Mouse (Mus musculus) cerebellum, postnatal 10 days (tissue): ENCODE data around the gene 1700017B05Rik.
"Not testable (repeated sequence)": the region's sequence is repeated elsewhere in the genome, so short reads cannot be mapped to it uniquely, and the experiment has no call there.

Experiments
- DNase-seq, 2 experiments: peaks; one replicate each; pipeline ENCODE4 v3.0.0; 2021; ENCODE audit warnings: mixed read lengths in 2 of 2

The 1700017B05Rik gene

DNA sequence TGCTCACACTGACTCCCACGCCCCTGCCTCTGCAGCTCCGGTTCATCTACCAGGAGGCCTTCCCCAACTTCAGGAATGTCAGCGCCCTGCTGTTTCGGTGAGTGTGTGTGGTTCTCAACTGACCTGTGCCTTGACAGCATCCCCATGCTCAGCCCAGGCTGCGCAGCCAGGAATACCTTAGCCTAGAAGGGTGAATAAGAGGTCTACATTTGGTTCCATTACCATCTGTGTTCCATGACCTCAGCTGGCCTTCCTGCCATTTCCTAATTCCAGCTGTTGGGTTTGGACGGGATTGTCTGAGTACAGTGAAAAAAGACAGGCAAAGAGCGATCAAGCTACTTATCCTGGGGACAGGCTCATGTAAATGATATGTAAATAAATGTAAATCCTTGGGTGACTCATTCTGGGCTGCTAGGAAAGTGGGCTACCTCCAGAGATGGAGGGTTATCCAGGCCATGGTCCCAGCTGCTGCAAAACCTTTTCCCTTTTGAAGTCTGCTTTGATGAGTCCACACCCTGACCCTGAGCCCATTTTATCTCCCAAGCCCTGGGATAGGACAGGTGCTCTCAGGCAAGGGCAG lies 18.2 kb downstream of the 1700017B05Rik start:
- DNase-seq: no peak

GRCm38 (mm10) chr9:57242916-57243315 lies 19.5 kb downstream of the 1700017B05Rik start:
- no peak for DNase-seq

DNA sequence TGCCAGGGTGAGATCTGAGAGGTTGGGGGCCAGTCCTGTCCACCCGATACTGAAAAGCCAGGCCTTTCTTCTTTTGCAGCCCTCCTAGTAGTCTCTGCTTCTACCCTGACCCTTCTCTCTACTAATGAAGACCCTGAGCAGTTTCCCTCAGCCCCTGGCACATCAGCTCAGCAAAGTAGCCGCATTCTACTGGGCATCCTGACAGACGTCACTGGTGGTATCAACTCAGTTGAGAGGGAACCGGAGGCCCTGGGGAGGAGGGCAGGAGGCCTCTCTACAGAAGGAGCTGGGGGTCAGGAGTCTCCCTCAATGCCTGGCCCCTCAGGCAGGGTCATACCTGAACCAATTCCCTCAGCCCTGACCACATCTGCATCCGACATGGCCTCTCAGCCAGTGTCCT lies 21.3 kb downstream of the 1700017B05Rik start:
- no peak for DNase-seq

- no peak for DNase-seq
These were observed 24.2 kb downstream of the 1700017B05Rik start for GRCm38 (mm10) chr9:57238220-57238619.

GRCm38 (mm10) chr9:57237705-57238104 lies 24.7 kb downstream of the 1700017B05Rik start:
- DNase-seq: peak in 1 of 2 experiments; percentile 28

DNA sequence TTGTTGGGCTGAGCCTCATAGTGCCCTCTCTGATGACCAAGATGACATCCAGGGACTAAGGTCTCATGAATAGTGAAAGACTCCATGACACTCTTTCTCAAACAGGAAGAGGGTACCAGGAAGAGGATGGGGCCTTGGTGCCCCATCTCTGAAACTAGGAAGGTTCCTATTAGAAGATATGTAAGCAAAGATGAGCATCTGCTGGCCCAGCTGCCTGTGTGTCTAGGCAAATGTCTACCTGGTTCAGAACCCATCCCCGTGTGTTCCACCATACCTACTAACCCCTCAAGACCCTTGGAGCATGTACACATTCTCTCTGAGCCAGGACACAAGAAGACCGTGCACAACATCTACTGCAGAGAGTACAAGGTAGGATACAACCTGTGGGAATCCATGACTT lies 26.2 kb downstream of the 1700017B05Rik start, which contains the start of gene Trcg1:
TSS of gene Trcg1 (plus strand) at position 301 of the 400 bp plus-strand sequence.
- no peak for DNase-seq

- DNase-seq: no peak
These were observed 28.6 kb downstream of the 1700017B05Rik start for GRCm38 (mm10) chr9:57233767-57234166.

DNA sequence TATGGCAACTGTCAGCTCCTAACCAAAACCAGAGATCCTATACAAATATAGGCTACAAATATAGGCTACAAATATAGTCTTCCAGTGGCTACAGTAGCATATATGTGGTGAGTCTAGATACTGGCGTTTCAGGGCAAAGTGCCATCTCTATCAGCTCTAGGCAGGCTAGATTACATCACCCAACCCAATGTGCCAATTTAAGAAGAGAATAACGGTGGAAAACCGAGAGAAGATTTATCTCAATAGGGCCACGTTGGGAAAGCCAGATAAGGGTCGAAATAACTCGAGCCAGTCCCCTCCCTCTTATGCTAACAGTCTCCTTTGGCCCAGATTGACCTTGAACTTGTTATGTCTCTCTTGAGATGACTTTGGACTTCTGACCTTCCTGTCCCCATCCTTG lies 29.3 kb downstream of the 1700017B05Rik start:
- no peak for DNase-seq

GRCm38 (mm10) chr9:57232341-57232940 lies 30.0 kb downstream of the 1700017B05Rik start:
- DNase-seq: no peak

GRCm38 (mm10) chr9:57231536-57232255 lies 30.7 kb downstream of the 1700017B05Rik start:
- DNase-seq: no peak

GRCm38 (mm10) chr9:57230146-57230783 lies 32.1 kb downstream of the 1700017B05Rik start:
- DNase-seq: no peak

- no peak for DNase-seq
These were observed 32.7 kb downstream of the 1700017B05Rik start for GRCm38 (mm10) chr9:57229726-57230125.

- DNase-seq: no peak
These were observed 34.2 kb downstream of the 1700017B05Rik start for GRCm38 (mm10) chr9:57228186-57228585.

DNA sequence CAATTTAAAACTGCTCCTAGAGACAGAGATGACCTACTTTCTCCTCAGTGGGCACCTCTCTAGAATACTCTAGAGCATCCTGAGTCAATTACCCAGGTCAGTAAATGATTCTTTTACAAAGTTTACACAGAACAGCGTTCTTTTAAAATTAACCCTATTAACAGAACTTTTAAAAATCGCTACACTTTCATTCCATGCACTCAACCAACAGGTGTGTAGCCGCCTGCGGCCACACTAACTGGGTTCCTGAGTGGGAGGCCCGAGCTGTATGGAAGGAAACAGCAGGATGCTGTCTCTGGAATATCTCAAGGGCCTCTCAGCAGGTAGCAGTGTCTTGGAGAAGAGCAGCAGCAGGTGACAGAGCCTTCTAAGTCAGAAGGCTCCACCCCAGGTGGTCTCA lies 35.2 kb downstream of the 1700017B05Rik start:
- DNase-seq: no peak

GRCm38 (mm10) chr9:57226628-57227122 lies 35.7 kb downstream of the 1700017B05Rik start:
- DNase-seq: not testable (repeated sequence)

DNA sequence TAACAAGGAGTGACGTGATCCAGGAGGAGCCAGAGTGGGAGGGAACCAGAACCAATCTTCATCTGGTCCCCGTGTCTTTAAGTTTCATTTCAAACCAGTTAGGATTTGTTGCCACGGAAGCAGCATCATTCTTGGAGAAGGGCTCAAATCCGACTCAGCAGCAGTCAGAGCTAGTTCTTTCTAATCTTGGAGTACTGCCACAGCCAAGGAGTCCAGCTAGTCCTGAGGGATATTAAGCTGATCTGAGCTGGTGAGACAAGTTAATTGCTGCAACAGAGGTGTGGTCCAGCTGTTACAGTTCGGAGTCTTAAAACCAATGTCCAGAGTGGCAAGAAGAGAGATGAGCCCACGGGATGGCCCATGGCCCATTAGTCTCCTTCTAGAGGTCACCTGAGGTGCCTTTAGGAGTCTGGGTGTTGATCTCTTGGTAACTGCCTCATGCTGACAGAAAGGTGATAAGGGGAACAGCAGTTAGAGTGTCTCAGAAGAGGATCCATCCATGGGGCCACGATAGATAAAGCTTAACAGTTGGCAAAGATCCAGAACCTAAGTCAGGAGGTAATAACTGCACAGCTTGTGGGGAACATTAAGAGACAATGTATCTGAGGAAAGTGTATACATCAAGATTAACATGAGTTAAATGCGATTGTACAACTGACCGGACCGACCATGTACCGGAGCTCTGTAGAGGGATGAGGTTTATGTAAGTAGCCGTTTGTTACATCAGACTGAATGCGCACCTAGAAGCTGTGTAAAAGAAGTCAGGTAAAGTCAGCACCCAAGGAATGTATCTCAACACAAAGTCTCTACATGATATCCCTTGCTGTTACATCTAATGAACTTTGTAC lies 36.4 kb downstream of the 1700017B05Rik start:
- DNase-seq: no peak

DNA sequence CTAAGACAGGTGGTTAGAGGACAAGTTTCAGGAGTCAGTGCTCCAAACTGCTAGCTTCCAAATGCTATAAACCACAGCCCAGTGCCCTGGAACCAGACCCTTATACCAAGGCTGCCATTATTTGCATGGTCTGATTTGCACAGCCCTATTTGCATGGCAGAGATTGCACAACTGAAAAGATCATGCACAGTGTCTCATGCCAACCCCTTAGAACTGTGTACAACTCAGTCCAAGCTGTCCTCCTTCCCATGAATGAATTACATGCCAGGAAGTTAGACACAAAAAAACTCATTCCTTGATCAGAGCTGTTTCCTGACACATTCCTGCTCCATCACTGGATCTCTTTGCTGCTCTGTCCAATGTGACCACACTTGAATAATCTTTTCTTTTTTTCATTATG lies 39.1 kb downstream of the 1700017B05Rik start:
- DNase-seq: no peak

GRCm38 (mm10) chr9:57220356-57220755 lies 42.1 kb downstream of the 1700017B05Rik start:
- peak; percentile 74 to 79 for DNase-seq

- DNase-seq: no peak
These were observed 42.9 kb downstream of the 1700017B05Rik start for GRCm38 (mm10) chr9:57219511-57219910.

DNA sequence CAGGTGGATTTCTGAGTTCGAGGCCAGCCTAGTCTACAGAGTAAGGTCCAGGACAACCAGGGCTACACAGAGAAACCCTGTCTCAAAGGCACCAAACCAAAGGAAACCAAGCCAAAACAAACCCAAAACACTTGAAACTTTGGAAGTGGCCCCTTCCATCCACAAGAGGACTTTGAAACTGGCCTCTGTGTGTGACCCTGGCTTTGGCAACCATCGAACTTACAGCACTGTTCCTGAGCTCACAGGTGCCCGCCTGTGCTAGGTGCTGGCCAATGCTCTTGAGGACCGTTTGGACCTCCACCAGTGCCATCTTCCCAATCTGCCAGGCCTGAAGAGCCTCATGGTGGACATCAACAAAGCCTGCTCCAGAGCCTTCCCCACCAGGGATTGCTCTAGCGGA lies 43.6 kb downstream of the 1700017B05Rik start:
- DNase-seq: no peak

DNA sequence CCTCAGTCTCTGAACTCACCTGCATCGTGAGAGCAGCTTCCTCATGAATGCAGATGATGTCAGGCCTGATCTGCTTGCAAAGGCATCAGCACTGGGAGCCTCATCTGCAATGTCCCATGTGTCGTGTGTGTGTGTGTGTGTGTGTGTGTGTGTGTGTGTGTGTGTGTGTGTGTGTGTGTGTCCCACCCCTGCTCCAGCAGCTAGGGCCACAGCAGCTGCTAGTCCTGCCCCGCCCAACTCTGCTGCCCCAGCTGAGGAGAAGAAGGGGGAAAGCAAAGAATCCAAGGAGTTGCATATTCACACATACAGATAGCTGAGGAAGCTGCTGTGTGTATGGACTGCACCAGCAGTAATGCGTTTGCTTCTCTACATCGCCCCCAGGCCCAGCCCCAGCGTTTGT lies 45.2 kb downstream of the 1700017B05Rik start:
- no peak for DNase-seq

DNA sequence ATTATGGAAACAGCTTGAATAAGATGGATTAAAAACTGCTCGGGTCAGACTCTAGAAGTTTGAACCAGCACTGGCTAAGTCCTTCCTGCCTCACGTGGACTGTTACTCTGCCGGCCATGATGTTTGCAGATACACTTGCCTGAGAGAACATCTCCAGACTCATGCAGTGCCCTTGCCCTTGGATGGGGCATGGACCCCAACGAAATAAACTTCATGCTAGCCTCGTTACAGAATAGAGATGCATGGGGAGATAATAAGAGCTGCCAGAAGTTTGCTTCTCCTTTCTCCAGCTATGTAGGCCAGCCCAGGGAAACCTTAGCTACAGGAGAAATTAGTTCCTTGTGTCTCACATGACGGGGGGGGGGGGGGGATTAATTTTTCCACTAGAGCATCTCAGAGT lies 47.9 kb downstream of the 1700017B05Rik start:
- DNase-seq: no peak
